ENCODE assay signal across 18 mouse cellular contexts in the genomic region with DNA sequence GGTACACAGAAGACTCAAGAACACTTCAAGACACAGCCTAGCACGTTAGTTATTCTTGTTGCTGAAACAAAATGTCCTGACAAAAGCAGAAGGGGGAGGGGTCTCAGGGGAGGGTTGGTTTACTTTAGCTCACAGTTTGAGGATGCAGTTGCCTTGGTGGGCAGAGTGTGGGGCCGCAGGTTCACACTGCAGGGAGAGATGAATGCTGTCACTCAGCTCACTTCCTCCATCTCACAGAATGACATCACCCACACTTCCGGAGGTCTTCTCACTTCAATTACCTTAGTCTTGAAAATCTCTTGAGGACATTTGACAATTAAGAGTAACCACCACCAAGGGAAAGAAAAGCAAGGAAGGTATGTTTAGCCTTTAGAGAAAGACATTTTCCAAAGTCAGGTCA.
"Had no signal": no experiment of that assay in that cellular context is flagged by ENCODE, and none has a peak within 500 bp of the region (broad histone marks: within the 10 kb centered on the region; RNA-seq: fewer than 3 reads in every experiment).

No protein-coding gene starts in this region.

- H3K4me2 ChIP-seq: limb, embryonic 12.5 days; limb, embryonic 15.5 days; liver, embryonic 12.5 days; liver, embryonic 15.5 days; midbrain, embryonic 12.5 days; midbrain, embryonic 15.5 days; neural tube, embryonic 13.5 days had no signal

- DNase-seq: kidney, postnatal 14 days; kidney, postnatal 4 days; left cerebral cortex, postnatal 4 days; lung, adult 2 months; lung, postnatal 14 days; retina, postnatal 1 day; right cerebral cortex, postnatal 25 days; spleen, adult 18-20 months; thymus, adult 18-20 months; thymus, postnatal 36 days had no signal

- H3K4me3 ChIP-seq: limb, embryonic 12.5 days; limb, embryonic 15.5 days; liver, embryonic 12.5 days; liver, embryonic 15.5 days; midbrain, embryonic 12.5 days; midbrain, embryonic 15.5 days; neural tube, embryonic 13.5 days had no signal

- H3K27me3 ChIP-seq: limb, embryonic 12.5 days; limb, embryonic 15.5 days; liver, embryonic 12.5 days; liver, embryonic 15.5 days; midbrain, embryonic 12.5 days; midbrain, embryonic 15.5 days; neural tube, embryonic 13.5 days had no signal

- H3K9ac ChIP-seq: limb, embryonic 12.5 days; limb, embryonic 15.5 days; liver, embryonic 12.5 days; liver, embryonic 15.5 days; midbrain, embryonic 12.5 days; midbrain, embryonic 15.5 days; neural tube, embryonic 13.5 days had no signal

- H3K4me1 ChIP-seq: midbrain, embryonic 15.5 days had no signal

- ATAC-seq: liver, embryonic 12.5 days; midbrain, embryonic 15.5 days had no signal

- H3K9me3 ChIP-seq: limb, embryonic 12.5 days; limb, embryonic 15.5 days; liver, embryonic 12.5 days; liver, embryonic 15.5 days; midbrain, embryonic 12.5 days; midbrain, embryonic 15.5 days; neural tube, embryonic 13.5 days had no signal

- H3K27ac ChIP-seq: limb, embryonic 12.5 days; limb, embryonic 15.5 days; liver, embryonic 12.5 days; macrophage; midbrain, embryonic 12.5 days; midbrain, embryonic 15.5 days; neural tube, embryonic 13.5 days had no signal
